Mouse (Mus musculus) hindbrain, embryonic 14.5 days (tissue): Measurements from ENCODE around the gene Masp2. TPM values are rescaled to one million over a fixed set of nuclear protein-coding genes. Genes with fewer than 3 reads are reported as not detected.

Experiments used
- ATAC-seq: fragments of 200-750 bp; cut with Nextera tagmentation; 2 replicates; pipeline ENCODE4 v1.8.0; 2017; ENCODE audit warnings: moderate number of reproducible peaks, mild to moderate bottlenecking, moderate TSS enrichment, moderate library complexity; ENCODE audit not compliant: low FRiP score
- DNase-seq: peaks from one replicate; pipeline ENCODE4 v3.0.0-alpha.2; 2015; ENCODE audit warnings: low spot score
- H3K27ac ChIP-seq: fragments of 300-500 bp; sonication (generic); 2 replicates; pipeline ENCODE4 v1.5.1; 2014; ENCODE audit warnings: mild to moderate bottlenecking, moderate library complexity
- H3K27me3 ChIP-seq: fragments of 300-500 bp; sonication (generic); 2 replicates; pipeline ENCODE4 v1.6.1; 2014; ENCODE audit warnings: mild to moderate bottlenecking, low read length, mixed read lengths; ENCODE audit not compliant: control insufficient read depth, insufficient read depth
- H3K36me3 ChIP-seq: fragments of 300-500 bp; sonication (generic); replicated peaks from 2 replicates; pipeline ENCODE4 v1.6.1; 2014; ENCODE audit not compliant: control insufficient read depth, insufficient read depth
- H3K4me1 ChIP-seq: fragments of 300-500 bp; sonication (generic); replicated peaks from 2 replicates; pipeline ENCODE4 v1.6.1; 2014; ENCODE audit warnings: antibody characterized with exemption, low read length, mixed read lengths; ENCODE audit not compliant: control insufficient read depth, insufficient read depth
- H3K4me2 ChIP-seq: fragments of 300-500 bp; sonication (generic); replicated peaks from 2 replicates; pipeline ENCODE4 v1.6.1; 2014; ENCODE audit warnings: mild to moderate bottlenecking, moderate library complexity
- H3K4me3 ChIP-seq: fragments of 300-500 bp; sonication (generic); replicated peaks from 2 replicates; pipeline ENCODE4 v1.5.1; 2014; ENCODE audit warnings: mild to moderate bottlenecking, low read length
- H3K9ac ChIP-seq: fragments of 300-500 bp; sonication (generic); 2 replicates; pipeline ENCODE4 v1.6.1; 2014
- H3K9me3 ChIP-seq: fragments of 300-500 bp; sonication (generic); 2 replicates; pipeline ENCODE4 v1.6.1; 2016; ENCODE audit warnings: low read length; ENCODE audit not compliant: control insufficient read depth
- WGBS: fragments of 180-500 bp; shearing (Covaris S2); extraction: QIAGEN DNeasy Blood & Tissue Kit; methylation state at CpG from one replicate; pipeline ENCODE4 v1.1.7; 2014; 5-methylcytosine and 5-hydroxymethylcytosine counted together
- polyA plus RNA-seq: library from polyadenylated mRNA; unstranded; fragments of >200 nt; fragmentation: Nextera tagmentation; extraction: Ambion mirVana; gene quantifications from 2 replicates; pipeline ENCODE4 v1.2.1, GENCODE M21; 2014

The Masp2 gene
- polyA plus RNA-seq, 1 experiment from 2014 or later = 0.20 TPM

DNA sequence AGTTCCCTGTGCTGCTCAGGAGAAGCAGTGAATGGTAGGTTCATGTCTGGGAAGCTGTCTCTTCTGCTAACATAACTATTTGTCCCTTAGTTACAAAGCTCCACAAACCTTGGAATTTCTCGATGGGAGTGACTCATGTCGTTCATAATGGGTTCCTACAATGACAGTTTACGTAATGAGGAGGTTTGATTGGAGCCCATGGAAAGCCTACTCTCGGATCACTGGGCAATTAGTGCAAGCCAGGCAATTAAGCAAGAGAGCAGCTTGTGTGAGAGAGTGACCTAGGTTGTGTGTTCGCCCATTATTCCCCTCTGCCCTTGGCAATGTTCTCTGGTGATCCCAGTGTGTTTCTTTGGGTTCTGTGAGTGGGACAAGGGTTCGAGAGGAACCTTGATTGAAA lies 6.4 kb upstream of the Masp2 start:
- 90% methylated on average over 6 of the region's 6 CpGs for whole genome bisulfite sequencing
- no peaks in the 10 kb centered on the region for H3K27me3 ChIP-seq

GRCm38 (mm10) chr4:148596731-148597130 lies 5.6 kb upstream of the Masp2 start:
- Histone ChIP-seq H3K36me3 (peaks cover 52% of the 10 kb centered on the region), H3K4me2 (no peak overlapping the region)
- 95% methylated on average over 3 of the region's 3 CpGs for WGBS

More for the DNA sequence above, 6.4 kb upstream of the Masp2 start:
- H3K4me2 ChIP-seq = no peak overlapping the region
- H3K36me3 ChIP-seq = peaks cover 52% of the 10 kb centered on the region
- DNase-seq (no peak), ATAC-seq (no peak)
- no peak overlapping the region for H3K27ac ChIP-seq
- no peak overlapping the region for H3K4me3 ChIP-seq
- H3K4me1 ChIP-seq = peaks cover 12% of the 10 kb centered on the region
- H3K9ac ChIP-seq = no peak overlapping the region
- H3K9me3 ChIP-seq = no peaks in the 10 kb centered on the region

GRCm38 (mm10) chr4:148598826-148599225 lies 3.5 kb upstream of the Masp2 start:
- WGBS = 96% methylated on average over 12 of the region's 12 CpGs
- no peak overlapping the region for H3K9ac ChIP-seq
- H3K36me3 ChIP-seq = peaks cover 45% of the 10 kb centered on the region

More at GRCm38 (mm10) chr4:148596731-148597130, 5.6 kb upstream of the Masp2 start:
- Histone ChIP-seq H3K9me3 (no peaks in the 10 kb centered on the region), H3K4me1 (peaks cover 12% of the 10 kb centered on the region), H3K27me3 (no peaks in the 10 kb centered on the region), H3K27ac (no peak overlapping the region), H3K4me3 (no peak overlapping the region), H3K9ac (no peak overlapping the region)
- ATAC-seq (no peak), DNase-seq (no peak)

DNA sequence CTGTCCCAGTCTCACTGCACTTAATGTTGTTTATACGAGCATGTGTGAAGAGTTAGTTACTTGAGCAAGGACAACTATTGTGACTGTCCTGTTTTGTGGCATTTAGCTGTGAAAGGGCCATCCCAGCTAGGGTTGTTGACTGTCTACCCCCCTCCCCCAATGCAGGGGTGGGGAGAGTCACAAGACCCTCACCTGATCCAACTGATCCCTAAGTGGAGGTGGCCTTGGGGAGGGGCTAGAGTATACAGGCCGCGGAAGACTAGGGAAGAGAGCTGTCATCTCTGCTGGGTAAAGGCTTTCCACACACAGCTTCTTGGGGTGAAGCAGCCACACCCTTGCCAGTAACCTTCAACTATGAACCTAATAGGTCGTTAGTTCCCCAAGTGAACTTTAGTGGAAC lies 2.0 kb upstream of the Masp2 start:
- no peak for DNase-seq
- Histone ChIP-seq H3K4me1 (no peaks in the 10 kb centered on the region), H3K9ac (no peak overlapping the region), H3K27me3 (no peaks in the 10 kb centered on the region), H3K9me3 (no peaks in the 10 kb centered on the region), H3K4me2 (no peak overlapping the region), H3K36me3 (peaks cover 30% of the 10 kb centered on the region), H3K4me3 (no peak overlapping the region), H3K27ac (no peak overlapping the region)
- 91% methylated on average over 4 of the region's 4 CpGs for WGBS
- no peak for ATAC-seq

More at GRCm38 (mm10) chr4:148598826-148599225, 3.5 kb upstream of the Masp2 start:
- DNase-seq (no peak), ATAC-seq (no peak)
- Histone ChIP-seq H3K4me3 (no peak overlapping the region), H3K27ac (no peak overlapping the region), H3K9me3 (no peaks in the 10 kb centered on the region), H3K27me3 (no peaks in the 10 kb centered on the region), H3K4me2 (no peak overlapping the region), H3K4me1 (no peaks in the 10 kb centered on the region)

DNA sequence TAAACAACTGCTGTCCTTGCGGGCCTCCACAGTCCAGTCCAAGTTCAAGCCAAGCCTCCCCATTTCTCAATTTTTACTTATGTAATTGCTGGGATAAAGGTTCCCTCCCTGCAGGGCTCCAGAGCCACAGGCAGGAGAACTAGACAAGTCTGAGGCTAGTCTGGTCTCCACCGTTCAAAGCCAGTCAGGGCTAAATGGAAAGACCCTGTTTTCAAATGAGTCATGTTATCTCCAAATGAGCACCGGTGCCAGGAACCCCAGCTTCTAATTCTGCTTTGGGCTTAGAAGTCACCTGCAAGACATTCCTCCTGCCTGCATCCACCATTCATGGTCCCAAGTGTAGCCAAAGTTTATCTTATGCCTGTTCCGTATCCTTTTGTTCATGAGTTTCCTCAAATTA lies 483 bp upstream of the Masp2 start:
- Histone ChIP-seq H3K4me1 (no peaks in the 10 kb centered on the region), H3K9ac (no peak overlapping the region), H3K4me2 (no peak overlapping the region), H3K36me3 (peaks cover 14% of the 10 kb centered on the region), H3K27me3 (no peaks in the 10 kb centered on the region), H3K4me3 (no peak overlapping the region), H3K27ac (no peak overlapping the region), H3K9me3 (no peaks in the 10 kb centered on the region)
- 87% methylated on average over 4 of the region's 4 CpGs for WGBS
- ATAC-seq (no peak), DNase-seq (no peak)

DNA sequence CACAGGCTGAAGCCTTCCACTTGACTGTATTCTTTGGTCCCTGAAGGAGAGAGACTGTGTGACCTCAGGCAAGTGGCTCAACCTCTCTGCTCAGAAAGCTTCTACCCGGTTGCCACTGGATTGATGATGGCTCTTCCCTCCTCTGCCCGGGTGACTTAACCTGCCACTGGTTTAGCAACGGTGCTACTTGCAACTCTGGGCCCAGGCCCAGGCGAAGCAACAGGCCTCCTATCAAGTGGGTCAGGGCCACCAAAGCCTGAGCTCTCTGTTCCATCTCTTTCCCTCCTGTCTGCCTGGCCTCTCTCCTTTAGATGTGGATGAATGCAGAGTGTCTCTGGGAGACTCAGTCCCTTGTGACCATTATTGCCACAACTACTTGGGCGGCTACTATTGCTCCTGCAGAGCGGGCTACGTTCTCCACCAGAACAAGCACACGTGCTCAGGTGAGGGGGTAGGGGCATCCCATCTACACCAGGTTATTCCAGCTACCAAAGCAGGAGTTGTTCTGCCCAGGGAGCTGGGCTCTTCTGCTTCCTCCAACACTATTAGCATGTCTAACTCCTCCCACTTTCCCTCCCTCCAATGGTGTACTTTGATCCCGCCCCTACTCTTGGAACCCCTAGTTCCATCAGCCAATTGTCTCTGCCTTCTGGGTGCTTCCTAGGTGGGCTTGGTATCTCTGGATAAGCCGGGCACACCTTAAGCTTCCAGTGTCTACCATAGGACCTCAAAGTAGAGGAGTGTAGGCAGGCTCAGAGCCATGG lies 1.2 kb downstream of the Masp2 start:
- Histone ChIP-seq H3K4me2 (no peak overlapping the region), H3K4me1 (no peaks in the 10 kb centered on the region), H3K9me3 (no peaks in the 10 kb centered on the region), H3K9ac (no peak overlapping the region), H3K4me3 (no peak overlapping the region), H3K27ac (no peak overlapping the region), H3K27me3 (no peaks in the 10 kb centered on the region), H3K36me3 (peaks cover 4% of the 10 kb centered on the region; the same call in 1 of the 2 replicates)
- ATAC-seq (no peak), DNase-seq (no peak)
- 79% methylated on average over 10 of the region's 10 CpGs for WGBS

- no peaks in the 10 kb centered on the region for H3K36me3 ChIP-seq
- ATAC-seq (no peak), DNase-seq (no peak)
- no peaks in the 10 kb centered on the region for H3K4me1 ChIP-seq
- H3K27ac ChIP-seq = no peak overlapping the region
- no peak overlapping the region for H3K4me3 ChIP-seq
- H3K27me3 ChIP-seq = no peaks in the 10 kb centered on the region
- WGBS = 75% methylated on average over 7 of the region's 7 CpGs
- H3K9me3 ChIP-seq = no peaks in the 10 kb centered on the region
- H3K4me2 ChIP-seq = no peak overlapping the region
- H3K9ac ChIP-seq = no peak overlapping the region
Observed at GRCm38 (mm10) chr4:148604141-148604540, 1.8 kb downstream of the Masp2 start.

GRCm38 (mm10) chr4:148604541-148605165 lies 2.3 kb downstream of the Masp2 start:
- Histone ChIP-seq H3K4me2 (no peak overlapping the region), H3K27me3 (no peaks in the 10 kb centered on the region), H3K9me3 (no peaks in the 10 kb centered on the region), H3K36me3 (no peaks in the 10 kb centered on the region), H3K4me3 (no peak overlapping the region), H3K4me1 (no peaks in the 10 kb centered on the region), H3K9ac (no peak overlapping the region), H3K27ac (no peak overlapping the region)
- no peak for ATAC-seq
- WGBS = 94% methylated on average over 3 of the region's 3 CpGs
- DNase-seq = no peak

- Histone ChIP-seq H3K4me1 (no peaks in the 10 kb centered on the region), H3K27ac (no peak overlapping the region), H3K27me3 (no peaks in the 10 kb centered on the region), H3K36me3 (peaks cover 11% of the 10 kb centered on the region; the same call in 1 of the 2 replicates), H3K4me2 (no peak overlapping the region), H3K9ac (no peak overlapping the region), H3K4me3 (no peak overlapping the region), H3K9me3 (no peaks in the 10 kb centered on the region)
- 30% methylated on average over 5 of the region's 5 CpGs for WGBS
- ATAC-seq = no peak
- peak; percentile 58 for DNase-seq
Observed at GRCm38 (mm10) chr4:148607758-148608157, 5.4 kb downstream of the Masp2 start.
